Mouse (Mus musculus) olfactory bulb, adult 2 months (tissue): Measurements from ENCODE around the gene Pxmp4.

Experiments used
- CTCF ChIP-seq: fragments of 200-500 bp; IDR thresholded peaks from 2 replicates; pipeline ENCODE4 v1.5.1; 2012; ENCODE audit warnings: low read depth, mild to moderate bottlenecking, low read length, moderate library complexity; ENCODE audit not compliant: insufficient read depth
- POLR2A ChIP-seq: fragments of 200-500 bp; IDR thresholded peaks from 2 replicates; pipeline ENCODE4 v1.6.1; 2012; ENCODE audit warnings: mild to moderate bottlenecking, low read depth, low read length, moderate library complexity; ENCODE audit not compliant: insufficient read depth

DNA sequence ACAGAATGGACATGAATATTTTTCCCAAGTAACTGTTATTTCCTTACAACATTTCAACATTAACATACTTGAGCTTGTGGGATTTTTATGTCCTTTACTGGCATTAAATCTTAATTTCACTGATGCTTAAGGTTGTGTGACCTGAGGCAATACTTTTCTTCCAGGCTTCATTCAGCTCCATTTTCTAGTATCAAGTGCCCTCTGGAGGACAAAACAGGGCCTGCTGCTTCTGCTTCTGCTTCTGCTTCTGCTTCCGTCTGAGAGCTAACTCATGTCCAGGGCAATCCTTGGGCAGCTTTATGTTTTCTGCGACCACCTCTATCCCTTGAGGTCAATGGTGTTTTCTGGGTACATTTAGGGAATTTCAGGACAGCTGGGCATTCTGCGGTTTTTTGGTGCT, 63.8 kb downstream of the Pxmp4 start:
- TF ChIP-seq CTCF (no peak), POLR2A (no peak)
